Mouse (Mus musculus): Measurements from ENCODE around the gene Ctsr. TPM values are rescaled to one million over a fixed set of nuclear protein-coding genes. Genes with fewer than 3 reads are reported as not detected.

Gene Ctsr
- polyA plus RNA-seq (2015; fragmentation: Illumina TruSeq; extraction: RNeasy Lipid Tissue Mini Kit (QIAGEN cat#74804); ENCODE audit: insufficient read depth, low read depth, low replicate concordance) = not detected

DNA sequence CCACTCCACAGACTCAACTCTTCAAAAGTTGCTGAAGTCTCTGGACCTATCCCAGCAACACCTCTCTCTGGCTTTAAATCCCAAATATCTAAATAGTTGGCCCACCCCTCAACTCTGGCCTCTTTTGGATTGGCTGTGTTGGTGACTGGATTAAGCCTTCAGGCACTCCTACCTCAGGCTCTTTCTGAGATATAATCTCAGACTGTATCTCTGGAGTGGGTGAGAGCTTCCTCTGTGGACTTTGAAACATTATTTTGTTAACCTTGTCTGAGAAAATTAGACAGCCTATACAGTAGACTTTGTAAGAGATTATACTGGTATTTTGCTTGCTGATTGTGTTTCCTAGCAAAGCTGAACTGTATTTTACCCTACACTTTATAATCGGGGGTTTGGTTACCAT lies at the start of gene Ctsr:
Gene Ctsr, minus strand, starts transcription at position 101 of the 400 bp plus-strand sequence.

DNA sequence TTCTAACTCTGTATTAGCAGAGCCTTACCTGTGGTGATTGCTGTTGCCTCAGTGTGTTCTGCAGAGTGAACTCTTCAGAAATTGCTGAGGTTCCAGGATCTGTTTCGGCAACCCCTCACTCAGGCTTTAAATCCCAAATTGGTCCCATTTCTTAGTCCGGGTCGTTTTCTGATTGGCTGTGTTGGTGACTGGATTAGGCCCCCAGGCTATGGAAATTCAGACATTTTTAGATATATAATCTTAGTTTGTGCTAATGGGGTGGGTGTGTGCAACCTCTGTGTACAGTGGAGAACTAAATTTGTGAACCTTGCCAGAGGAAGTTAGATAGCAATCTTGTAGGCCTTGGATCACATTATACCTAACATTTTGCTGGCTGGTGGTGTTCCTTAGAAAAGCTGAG lies 39.3 kb upstream of the Ctsr start, which contains the start of gene Cts6:
Gene Cts6, minus strand, starts transcription at position 101 of the 400 bp plus-strand sequence.

Other genes with a start within 250 kb of the Ctsr start
- gene Gm49393, start 228.7 kb downstream of the Ctsr start, polyA plus RNA-seq (2015; fragmentation: Illumina TruSeq; extraction: RNeasy Lipid Tissue Mini Kit (QIAGEN cat#74804); ENCODE audit: insufficient read depth, low read depth, low replicate concordance) = not detected
- gene Gm49391, start 227.7 kb downstream of the Ctsr start, polyA plus RNA-seq (2015; fragmentation: Illumina TruSeq; extraction: RNeasy Lipid Tissue Mini Kit (QIAGEN cat#74804); ENCODE audit: insufficient read depth, low read depth, low replicate concordance) = 1.7 TPM
- gene Ctla2a, start 227.6 kb downstream of the Ctsr start, polyA plus RNA-seq (2015; fragmentation: Illumina TruSeq; extraction: RNeasy Lipid Tissue Mini Kit (QIAGEN cat#74804); ENCODE audit: insufficient read depth, low read depth, low replicate concordance) = 25.1 TPM
- not detected for gene Tpbpa, start 222.3 kb downstream of the Ctsr start, polyA plus RNA-seq (2015; fragmentation: Illumina TruSeq; extraction: RNeasy Lipid Tissue Mini Kit (QIAGEN cat#74804); ENCODE audit: insufficient read depth, low read depth, low replicate concordance)
- not detected for gene Ctsj, start 158.3 kb downstream of the Ctsr start, polyA plus RNA-seq (2015; fragmentation: Illumina TruSeq; extraction: RNeasy Lipid Tissue Mini Kit (QIAGEN cat#74804); ENCODE audit: insufficient read depth, low read depth, low replicate concordance)
- gene Ctsq, start 123.6 kb downstream of the Ctsr start, polyA plus RNA-seq (2015; fragmentation: Illumina TruSeq; extraction: RNeasy Lipid Tissue Mini Kit (QIAGEN cat#74804); ENCODE audit: insufficient read depth, low read depth, low replicate concordance) = not detected
- not detected for gene Cts6, start 39.2 kb upstream of the Ctsr start, polyA plus RNA-seq (2015; fragmentation: Illumina TruSeq; extraction: RNeasy Lipid Tissue Mini Kit (QIAGEN cat#74804); ENCODE audit: insufficient read depth, low read depth, low replicate concordance)
- gene Cts8, start 91.1 kb upstream of the Ctsr start, polyA plus RNA-seq (2015; fragmentation: Illumina TruSeq; extraction: RNeasy Lipid Tissue Mini Kit (QIAGEN cat#74804); ENCODE audit: insufficient read depth, low read depth, low replicate concordance) = not detected
- not detected for gene Gm49398, start 124.6 kb upstream of the Ctsr start, polyA plus RNA-seq (2015; fragmentation: Illumina TruSeq; extraction: RNeasy Lipid Tissue Mini Kit (QIAGEN cat#74804); ENCODE audit: insufficient read depth, low read depth, low replicate concordance)
- not detected for gene Cts7, start 193.9 kb upstream of the Ctsr start, polyA plus RNA-seq (2015; fragmentation: Illumina TruSeq; extraction: RNeasy Lipid Tissue Mini Kit (QIAGEN cat#74804); ENCODE audit: insufficient read depth, low read depth, low replicate concordance)

All from pancreas, adult 10 weeks (tissue).